Mouse (Mus musculus) heart, embryonic 11.5 days (tissue): ENCODE measurements around the gene Ano6. TPM values are rescaled to one million over a fixed set of nuclear protein-coding genes. Genes with fewer than 3 reads are reported as not detected.

ENCODE experiments used
- ATAC-seq: fragments of 200-750 bp; cut with Nextera tagmentation; replicated peaks from 2 replicates; pipeline ENCODE4 v1.8.0; 2017; ENCODE audit warnings: moderate library complexity; ENCODE audit not compliant: insufficient number of reproducible peaks, low FRiP score, low TSS enrichment
- H3K27ac ChIP-seq: fragments of 300-500 bp; sonication (generic); 2 replicates; pipeline ENCODE4 v1.5.1; 2014; ENCODE audit warnings: mild to moderate bottlenecking, low read depth, low read length
- H3K27me3 ChIP-seq: fragments of 300-500 bp; sonication (generic); 2 replicates; pipeline ENCODE4 v1.6.1; 2014; ENCODE audit warnings: mild to moderate bottlenecking, low read length, mixed read lengths; ENCODE audit not compliant: control insufficient read depth, insufficient read depth
- H3K36me3 ChIP-seq: fragments of 300-500 bp; sonication (generic); 2 replicates; pipeline ENCODE4 v1.6.1; 2014; ENCODE audit warnings: mild to moderate bottlenecking, low read length, moderate library complexity, mixed read lengths; ENCODE audit not compliant: control insufficient read depth, insufficient read depth
- H3K4me1 ChIP-seq: fragments of 300-500 bp; sonication (generic); 2 replicates; pipeline ENCODE4 v1.6.1; 2014; ENCODE audit warnings: low read length; ENCODE audit not compliant: control insufficient read depth, insufficient read depth
- H3K4me2 ChIP-seq: fragments of 300-500 bp; sonication (generic); 2 replicates; pipeline ENCODE4 v1.6.1; 2014; ENCODE audit warnings: mild to moderate bottlenecking, moderate library complexity
- H3K4me3 ChIP-seq: fragments of 300-500 bp; sonication (generic); 2 replicates; pipeline ENCODE4 v1.5.1; 2014; ENCODE audit warnings: low read depth, low read length
- H3K9ac ChIP-seq: fragments of 300-500 bp; sonication (generic); 2 replicates; pipeline ENCODE4 v1.6.1; 2014; ENCODE audit warnings: mild to moderate bottlenecking, low read depth, low read length, moderate library complexity
- H3K9me3 ChIP-seq: fragments of 300-500 bp; sonication (generic); replicated peaks from 2 replicates; pipeline ENCODE4 v1.6.1; 2016; ENCODE audit warnings: low read length; ENCODE audit not compliant: control insufficient read depth
- WGBS: fragments of 180-500 bp; shearing (Covaris S2); extraction: QIAGEN DNeasy Blood & Tissue Kit; methylation state at CpG from one replicate; pipeline ENCODE4 v1.1.7; 2014; ENCODE audit not compliant: insufficient replicate concordance; 5-methylcytosine and 5-hydroxymethylcytosine counted together
- polyA plus RNA-seq: library from polyadenylated mRNA; unstranded; fragments of >200 nt; fragmentation: Nextera tagmentation; extraction: Ambion mirVana; gene quantifications from 2 replicates; pipeline ENCODE4 v1.2.1, GENCODE M21; 2014

The Ano6 gene
- polyA plus RNA-seq, 1 experiment from 2014 or later = 40.9 TPM

GRCm38 (mm10) chr15:95807908-95808307 lies 17.3 kb downstream of the Ano6 start:
- no peak for ATAC-seq
- 70% methylated on average over 3 of the region's 3 CpGs for WGBS
- Histone ChIP-seq H3K4me2 (no peak overlapping the region), H3K4me3 (no peak overlapping the region), H3K27me3 (no peaks in the 10 kb centered on the region), H3K9ac (no peak overlapping the region), H3K9me3 (no peaks in the 10 kb centered on the region), H3K4me1 (peaks cover 23% of the 10 kb centered on the region), H3K27ac (no peak overlapping the region), H3K36me3 (peaks cover 7% of the 10 kb centered on the region; the same call in 1 of the 2 replicates)

DNA sequence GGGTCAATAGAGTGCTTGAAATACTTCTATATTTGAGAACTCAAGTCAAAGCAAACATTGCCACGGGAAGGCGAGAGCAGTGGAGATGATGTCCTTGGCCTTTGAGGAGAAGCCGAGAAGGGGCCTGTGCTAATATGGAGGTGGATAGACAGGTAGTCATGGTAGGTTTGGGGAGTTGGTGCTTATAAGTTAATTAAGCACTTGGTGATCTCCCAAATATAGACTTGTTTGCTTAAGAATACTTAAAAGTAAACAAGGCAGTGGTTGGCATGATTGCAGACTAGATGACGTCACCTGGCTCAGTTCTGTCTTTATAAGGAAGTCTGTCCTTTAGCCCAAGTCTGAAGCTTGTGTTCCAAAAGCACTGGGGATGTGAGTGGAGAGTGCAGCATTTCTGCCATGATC lies 19.7 kb downstream of the Ano6 start:
- ATAC-seq = no peak
- 94% methylated on average over 4 of the region's 4 CpGs for WGBS

GRCm38 (mm10) chr15:95812821-95813571 lies 22.4 kb downstream of the Ano6 start:
- no peak overlapping the region for H3K4me2 ChIP-seq
- H3K9ac ChIP-seq = no peak overlapping the region
- H3K4me1 ChIP-seq = no peaks in the 10 kb centered on the region
- no peak overlapping the region for H3K4me3 ChIP-seq
- no peaks in the 10 kb centered on the region for H3K9me3 ChIP-seq
- H3K36me3 ChIP-seq = peaks cover 11% of the 10 kb centered on the region; the same call in 1 of the 2 replicates
- WGBS = 90% methylated on average over 8 of the region's 8 CpGs
- no peak for ATAC-seq
- no peak overlapping the region for H3K27ac ChIP-seq
- no peaks in the 10 kb centered on the region for H3K27me3 ChIP-seq

More for the DNA sequence above, 19.7 kb downstream of the Ano6 start:
- no peak overlapping the region for H3K9ac ChIP-seq
- H3K4me1 ChIP-seq = peaks cover 1% of the 10 kb centered on the region
- H3K36me3 ChIP-seq = peaks cover 11% of the 10 kb centered on the region; the same call in 1 of the 2 replicates
- no peak overlapping the region for H3K4me2 ChIP-seq
- H3K9me3 ChIP-seq = no peaks in the 10 kb centered on the region
- H3K27ac ChIP-seq = no peak overlapping the region
- no peak overlapping the region for H3K4me3 ChIP-seq
- H3K27me3 ChIP-seq = no peaks in the 10 kb centered on the region

DNA sequence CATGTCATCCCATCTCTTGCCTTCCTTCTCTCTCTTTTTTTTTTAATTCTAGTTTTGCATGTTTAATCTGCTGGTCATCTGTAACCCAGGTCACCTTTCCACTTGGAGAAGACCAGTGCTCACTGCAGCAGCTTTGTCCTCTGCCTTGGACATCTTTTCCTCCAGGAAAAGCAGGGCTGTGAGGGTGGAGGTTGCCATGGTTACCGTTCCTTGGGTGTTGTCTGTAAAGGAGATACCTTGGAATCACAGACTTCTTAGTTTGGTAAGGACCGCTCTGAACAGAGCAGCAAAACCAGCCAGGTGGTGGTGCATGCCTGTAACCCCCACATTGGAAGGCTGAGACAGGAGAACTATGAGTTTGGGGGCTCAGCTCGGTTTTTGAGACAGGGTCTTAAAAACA lies 26.9 kb downstream of the Ano6 start:
- H3K27ac ChIP-seq = no peak overlapping the region
- no peak overlapping the region for H3K4me2 ChIP-seq
- no peaks in the 10 kb centered on the region for H3K27me3 ChIP-seq
- 0 out of 2 replicates have a peak, but pooled peaks cover 4% of the 10 kb centered on the region for H3K36me3 ChIP-seq
- H3K9ac ChIP-seq = no peak overlapping the region
- no peak overlapping the region for H3K4me3 ChIP-seq
- 81% methylated on average over 3 of the region's 3 CpGs for WGBS
- no peaks in the 10 kb centered on the region for H3K4me1 ChIP-seq
- no peak for ATAC-seq
- H3K9me3 ChIP-seq = no peaks in the 10 kb centered on the region

DNA sequence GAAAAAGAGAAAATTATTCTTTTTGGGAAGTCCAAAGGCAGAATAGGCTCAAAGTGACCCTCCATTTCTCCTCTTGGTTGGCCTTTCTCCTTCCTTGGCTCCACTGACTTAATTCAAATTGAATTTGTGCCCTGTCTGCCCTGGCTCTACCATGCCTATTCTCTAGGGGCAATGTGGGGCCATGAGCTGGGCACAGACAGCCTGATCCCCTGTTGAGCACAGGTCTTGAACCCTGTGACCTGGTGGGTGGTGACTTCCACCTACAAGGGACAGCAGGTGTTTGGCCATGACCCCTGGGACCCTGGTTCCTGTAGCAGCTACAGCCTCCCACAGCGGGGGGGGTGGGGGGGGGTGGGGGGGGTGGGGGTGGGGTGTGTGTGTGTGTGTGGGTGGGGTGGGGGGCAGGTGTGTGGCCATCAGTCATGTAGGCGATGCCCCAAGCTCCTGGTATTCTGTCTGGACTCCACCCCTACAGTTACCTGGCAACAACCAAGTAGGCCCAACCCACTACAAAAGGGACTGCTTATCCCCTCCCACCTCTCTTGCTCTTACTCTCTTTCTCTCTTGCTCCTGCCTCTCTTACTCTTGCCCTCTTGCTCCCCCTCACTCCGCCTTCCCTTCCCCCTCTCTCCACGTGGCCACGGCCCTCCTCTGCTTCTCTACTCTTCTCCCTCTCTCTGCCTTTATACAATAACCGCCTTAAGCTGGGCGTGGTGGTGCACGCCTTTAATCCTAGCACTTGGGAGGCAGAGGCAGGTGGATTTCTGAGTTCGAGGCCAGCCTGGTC lies 28.8 kb downstream of the Ano6 start:
- WGBS = 85% methylated on average over 8 of the region's 9 CpGs

DNA sequence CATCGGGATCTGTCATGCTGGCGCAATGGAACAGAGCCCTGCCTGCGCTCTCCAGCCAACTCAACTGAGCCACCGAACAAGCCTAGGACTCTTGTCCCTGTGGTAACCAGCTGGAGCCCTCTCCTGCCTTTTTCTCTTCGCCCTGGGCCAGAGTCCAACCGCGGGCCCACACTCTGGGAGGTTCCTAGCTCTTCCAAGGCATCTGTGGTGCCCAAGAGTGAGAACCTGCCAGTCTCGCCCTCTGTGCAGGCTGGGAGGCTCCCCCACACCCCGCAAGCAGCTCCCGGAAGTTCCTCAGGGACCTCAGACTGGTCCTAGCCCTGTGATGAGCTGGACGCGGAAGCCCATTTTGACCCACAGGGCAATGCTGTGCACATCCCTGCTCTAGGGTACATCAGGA lies 29.5 kb downstream of the Ano6 start:
- Histone ChIP-seq H3K4me1 (no peaks in the 10 kb centered on the region), H3K4me2 (no peak overlapping the region), H3K27me3 (no peaks in the 10 kb centered on the region), H3K27ac (no peak overlapping the region), H3K9ac (no peak overlapping the region), H3K36me3 (no peaks in the 10 kb centered on the region), H3K9me3 (no peaks in the 10 kb centered on the region), H3K4me3 (no peak overlapping the region)
- no peak for ATAC-seq
- WGBS = 88% methylated on average over 12 of the region's 12 CpGs

More for the DNA sequence above, 28.8 kb downstream of the Ano6 start:
- H3K4me3 ChIP-seq = no peak overlapping the region
- H3K4me2 ChIP-seq = no peak overlapping the region
- no peak for ATAC-seq
- H3K9me3 ChIP-seq = no peaks in the 10 kb centered on the region
- H3K27ac ChIP-seq = no peak overlapping the region
- no peaks in the 10 kb centered on the region for H3K36me3 ChIP-seq
- H3K27me3 ChIP-seq = no peaks in the 10 kb centered on the region
- no peaks in the 10 kb centered on the region for H3K4me1 ChIP-seq
- no peak overlapping the region for H3K9ac ChIP-seq

DNA sequence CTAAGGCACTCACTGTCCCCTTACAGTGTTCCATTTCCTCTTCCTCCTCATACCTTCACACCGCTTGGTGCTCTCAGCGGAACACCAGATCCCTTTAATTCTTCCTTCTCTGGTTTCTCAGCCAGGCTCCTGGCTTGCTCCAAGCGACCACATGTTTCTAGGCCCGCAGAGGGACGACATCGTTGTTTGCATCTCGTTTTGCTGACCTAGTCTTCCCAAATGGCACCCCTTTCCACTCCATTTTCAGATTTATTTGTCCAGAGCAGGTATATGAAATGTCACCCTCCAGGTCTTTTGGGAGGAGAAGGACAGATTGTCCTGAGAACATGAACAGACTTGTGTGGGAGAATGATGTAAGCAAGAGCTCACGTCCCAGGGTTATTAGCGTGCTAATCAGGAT lies 30.0 kb downstream of the Ano6 start:
- H3K4me1 ChIP-seq = no peaks in the 10 kb centered on the region
- H3K36me3 ChIP-seq = no peaks in the 10 kb centered on the region
- H3K4me2 ChIP-seq = no peak overlapping the region
- H3K4me3 ChIP-seq = no peak overlapping the region
- no peaks in the 10 kb centered on the region for H3K27me3 ChIP-seq
- no peak overlapping the region for H3K9ac ChIP-seq
- 89% methylated on average over 9 of the region's 9 CpGs for WGBS
- no peaks in the 10 kb centered on the region for H3K9me3 ChIP-seq
- no peak overlapping the region for H3K27ac ChIP-seq
- ATAC-seq = no peak

DNA sequence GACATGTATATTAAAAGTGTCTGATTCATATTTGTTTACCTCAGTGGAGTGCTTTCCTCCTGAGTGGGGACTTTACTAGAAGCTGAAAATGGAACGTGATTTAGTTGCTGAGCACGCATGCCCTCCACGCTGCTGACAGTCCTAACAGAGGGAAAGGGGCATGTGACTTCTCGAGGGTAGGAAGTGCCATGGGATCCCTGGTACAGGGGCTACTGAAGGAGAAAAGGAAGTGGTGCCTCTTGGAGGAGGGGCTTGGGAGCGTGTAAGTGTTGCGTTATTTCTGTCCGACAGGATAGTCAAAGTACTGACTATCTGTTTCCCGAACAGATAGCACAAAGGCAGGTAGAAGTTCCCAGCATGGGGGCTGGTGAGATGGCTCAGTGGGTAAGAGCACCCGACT lies 31.5 kb downstream of the Ano6 start:
- no peak for ATAC-seq
- no peaks in the 10 kb centered on the region for H3K27me3 ChIP-seq
- H3K4me3 ChIP-seq = no peak overlapping the region
- H3K9me3 ChIP-seq = no peaks in the 10 kb centered on the region
- no peak overlapping the region for H3K4me2 ChIP-seq
- no peaks in the 10 kb centered on the region for H3K36me3 ChIP-seq
- no peak overlapping the region for H3K27ac ChIP-seq
- H3K4me1 ChIP-seq = no peaks in the 10 kb centered on the region; the same call in 1 of the 2 replicates
- H3K9ac ChIP-seq = no peak overlapping the region
- 64% methylated on average over 9 of the region's 9 CpGs for WGBS
